Mouse (Mus musculus): ENCODE measurements around the gene Evc.

Evc gene

GRCm38 (mm10) chr5:37310026-37310425 lies 26.7 kb downstream of the Evc start:
- no peak for DNase-seq (ENCODE audit: low spot score)

DNA sequence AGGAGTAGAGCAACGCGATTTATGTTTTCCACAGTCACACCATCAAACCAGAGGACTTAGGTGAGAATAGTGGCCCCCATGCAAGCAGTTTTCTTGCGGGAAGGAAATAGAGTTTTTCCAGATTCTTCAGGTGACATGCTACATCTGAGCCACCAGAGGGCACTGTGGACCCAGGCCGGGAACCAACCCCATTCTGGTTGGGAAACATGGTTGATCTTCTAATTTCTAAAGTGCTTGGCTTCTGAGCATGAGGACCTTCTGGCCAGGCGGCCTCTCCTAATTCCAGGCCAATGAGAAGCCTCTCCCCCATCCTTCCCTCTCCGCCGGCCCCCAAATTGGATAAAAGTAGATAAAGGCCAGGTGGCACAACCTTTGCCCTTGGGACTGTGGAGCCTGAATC lies 38.3 kb downstream of the Evc start:
- peak; percentile 26 for DNase-seq (ENCODE audit: low spot score)

DNA sequence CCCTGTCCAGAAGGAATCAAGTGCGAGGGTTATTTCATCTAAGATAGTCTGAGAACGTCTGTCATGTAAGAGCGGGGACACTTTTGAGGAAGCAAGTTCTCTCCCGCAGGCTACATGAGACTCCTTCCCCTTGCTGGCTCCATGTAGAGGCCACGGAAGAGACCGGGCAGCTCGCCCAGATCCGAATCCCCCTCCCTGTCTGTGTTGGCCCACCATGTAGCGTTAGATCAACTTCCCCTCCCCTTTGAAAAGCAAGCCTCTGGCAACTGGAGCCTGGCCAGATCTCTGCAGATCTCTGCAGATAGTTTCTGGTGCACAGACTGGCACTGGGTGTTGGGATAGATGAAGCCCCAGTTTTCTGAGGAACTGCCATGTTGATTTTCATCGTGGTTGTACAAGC lies 40.0 kb downstream of the Evc start:
- no peak for DNase-seq (ENCODE audit: low spot score)

DNA sequence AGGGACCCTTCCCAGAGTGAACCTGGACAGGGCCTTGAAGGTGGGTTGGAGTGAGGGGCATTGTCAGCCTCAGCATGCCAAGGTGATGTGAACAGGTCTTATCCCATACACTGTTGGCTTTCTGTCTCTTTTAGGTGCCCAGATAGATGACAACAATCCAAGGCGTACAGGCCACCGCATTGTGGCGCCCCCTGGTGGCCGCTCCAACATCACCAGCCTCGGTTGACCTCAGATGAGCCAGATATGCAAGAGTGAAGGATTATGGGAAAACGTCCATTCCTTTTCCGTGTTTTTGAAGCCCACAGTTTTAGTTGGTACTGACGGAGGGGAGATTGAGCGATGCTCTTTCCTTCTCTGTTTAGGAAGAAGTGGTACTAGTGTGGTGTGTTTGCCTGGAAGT lies 45.7 kb downstream of the Evc start:
- no peak for DNase-seq (ENCODE audit: low spot score)

DNA sequence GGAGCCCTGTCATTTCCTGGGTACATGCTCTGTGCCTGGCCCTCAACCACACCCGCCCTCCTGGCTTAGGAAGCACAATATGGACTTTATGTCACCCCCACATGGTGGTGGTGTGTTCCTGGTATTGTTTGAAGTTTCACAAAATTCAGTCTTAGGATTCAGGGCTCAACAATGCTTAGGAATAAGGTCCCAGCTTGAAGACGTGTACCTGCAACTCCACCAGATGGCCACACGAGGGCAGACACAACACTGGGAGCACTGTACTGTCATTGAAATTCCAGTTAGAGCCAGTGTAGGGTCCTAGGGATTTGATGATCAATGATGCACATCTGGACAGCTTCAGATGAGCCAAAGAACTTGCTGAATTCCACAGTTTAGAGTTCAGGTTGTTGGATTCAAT lies 47.5 kb downstream of the Evc start:
- DNase-seq (ENCODE audit: low spot score), result no peak

- peak; percentile 19 for DNase-seq (ENCODE audit: low spot score)
Observed at GRCm38 (mm10) chr5:37288374-37288773, 48.3 kb downstream of the Evc start.

DNA sequence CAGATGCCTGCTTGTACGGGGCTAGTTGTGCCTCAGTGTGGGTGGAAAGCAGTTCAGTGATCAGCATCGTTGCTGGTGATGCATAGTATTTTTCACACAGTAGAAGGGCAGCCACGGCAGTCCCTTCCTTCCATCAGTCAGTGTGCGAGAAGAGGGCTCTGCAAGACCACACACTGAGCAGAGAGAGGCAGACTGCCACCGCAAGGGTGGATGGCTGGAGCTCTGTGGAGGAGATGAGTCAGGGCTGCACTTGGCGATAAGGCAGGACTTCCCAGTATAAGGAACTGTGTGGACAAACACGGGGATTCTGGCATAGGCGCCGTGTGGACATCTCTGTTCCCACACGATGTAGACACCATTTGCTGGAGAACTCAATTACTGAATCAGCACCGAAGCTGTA lies 55.7 kb downstream of the Evc start:
- no peak for DNase-seq (ENCODE audit: low spot score)

GRCm38 (mm10) chr5:37263816-37264215 lies 72.9 kb downstream of the Evc start:
- no peak for DNase-seq (ENCODE audit: low spot score)

DNA sequence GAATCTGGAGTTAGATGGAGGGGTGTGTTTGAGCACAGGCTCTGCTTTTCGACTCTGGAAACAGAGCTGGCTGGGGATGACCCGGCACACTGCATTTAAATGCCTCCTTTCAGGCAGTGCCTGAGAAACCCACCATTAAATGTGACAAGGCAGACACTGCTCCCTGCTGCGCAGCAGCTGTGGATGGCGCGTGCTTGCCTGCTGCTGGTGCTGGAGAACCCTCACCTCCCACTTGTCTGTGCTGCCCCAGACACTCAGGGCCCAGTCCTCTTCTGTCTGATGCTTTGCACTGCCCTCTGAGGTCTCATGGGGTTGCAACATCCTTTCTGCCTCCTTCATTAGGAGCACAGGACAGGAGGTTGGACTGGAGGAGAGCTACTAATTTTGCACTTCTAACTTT lies 75.0 kb downstream of the Evc start:
- DNase-seq (ENCODE audit: low spot score), result no peak

- peak; percentile 36 for DNase-seq (ENCODE audit: low spot score)
Observed at GRCm38 (mm10) chr5:37257243-37257642, 79.5 kb downstream of the Evc start.

GRCm38 (mm10) chr5:37256823-37257222 lies 79.9 kb downstream of the Evc start:
- DNase-seq (ENCODE audit: low spot score), result no peak

DNA sequence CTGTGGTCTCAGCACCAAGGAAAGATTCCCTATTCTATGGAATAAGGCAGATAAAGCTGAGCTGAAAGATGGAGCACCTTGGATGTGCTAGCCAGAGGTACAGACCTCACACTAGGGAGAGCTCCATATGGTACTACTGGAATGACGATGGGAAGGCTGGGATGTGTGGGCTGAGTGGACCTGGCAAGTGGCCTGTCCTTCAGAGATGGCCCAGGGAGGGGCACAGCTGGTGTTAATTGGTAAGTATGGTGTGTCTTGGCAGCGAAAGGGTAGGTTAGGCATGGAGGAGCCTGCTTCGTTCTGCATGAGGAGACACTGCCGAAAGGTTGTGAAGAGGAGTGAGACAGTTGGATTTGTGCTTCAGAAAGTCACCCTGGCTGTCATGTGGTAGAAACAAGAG lies 82.2 kb downstream of the Evc start:
- no peak for DNase-seq (ENCODE audit: low spot score)

DNA sequence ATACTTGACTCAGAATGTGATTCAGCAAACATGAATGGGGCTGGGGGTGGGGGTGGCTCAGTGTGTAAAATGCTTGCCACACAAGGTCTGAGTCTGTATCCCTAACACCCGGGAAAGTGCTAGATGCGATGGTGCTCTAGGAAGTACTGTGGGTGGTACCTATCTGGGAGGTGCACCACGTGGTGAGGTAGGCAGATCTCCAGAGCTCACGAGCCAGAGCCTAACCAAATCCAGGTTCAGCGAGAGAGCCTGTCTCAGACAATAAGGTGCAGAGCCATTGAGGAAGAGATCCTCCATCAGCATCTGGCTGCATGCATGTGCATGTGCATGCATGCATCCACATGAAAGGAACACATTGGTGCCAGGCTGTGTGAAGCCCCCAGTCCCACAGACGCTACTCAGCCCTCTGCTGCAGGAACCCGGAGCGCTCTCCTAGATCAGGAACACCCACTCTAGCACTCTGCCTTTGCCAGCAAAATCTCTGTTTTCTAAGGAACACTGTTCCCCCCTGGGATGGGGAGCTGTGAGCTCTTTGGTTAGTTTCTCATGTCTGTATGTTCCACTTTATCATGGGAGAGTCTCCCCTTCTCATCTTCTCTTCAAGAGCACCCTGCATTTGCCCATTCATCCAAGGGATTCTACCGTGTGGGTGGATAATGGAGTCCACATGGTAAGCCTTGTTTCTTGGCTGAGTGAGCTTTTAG lies 84.4 kb downstream of the Evc start:
- DNase-seq (ENCODE audit: low spot score), result no peak

GRCm38 (mm10) chr5:37251596-37251995 lies 85.1 kb downstream of the Evc start:
- DNase-seq (ENCODE audit: low spot score), result no peak

- no peak for DNase-seq (ENCODE audit: low spot score)
Observed at GRCm38 (mm10) chr5:37248870-37249269, 87.8 kb downstream of the Evc start.

DNA sequence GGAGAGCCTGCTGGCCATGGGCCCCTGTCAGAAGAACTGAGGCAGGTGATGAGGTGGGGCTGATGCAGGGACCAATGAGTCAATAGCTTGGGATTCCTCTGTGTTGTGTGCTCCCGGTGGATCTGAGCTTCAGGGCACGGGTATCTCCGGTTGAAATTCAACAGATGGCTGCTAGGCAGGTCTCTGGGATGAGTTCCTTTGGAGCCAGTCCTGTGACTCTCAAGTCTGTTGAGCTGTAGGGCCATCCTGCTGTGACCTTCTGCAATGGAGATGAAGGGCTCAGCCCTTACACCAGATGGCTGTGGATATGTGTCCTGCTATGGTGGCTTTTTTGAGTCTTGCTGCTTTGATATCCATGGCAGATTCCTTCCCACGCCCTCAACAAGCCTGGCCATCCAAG lies 89.2 kb downstream of the Evc start:
- DNase-seq (ENCODE audit: low spot score), result no peak

DNA sequence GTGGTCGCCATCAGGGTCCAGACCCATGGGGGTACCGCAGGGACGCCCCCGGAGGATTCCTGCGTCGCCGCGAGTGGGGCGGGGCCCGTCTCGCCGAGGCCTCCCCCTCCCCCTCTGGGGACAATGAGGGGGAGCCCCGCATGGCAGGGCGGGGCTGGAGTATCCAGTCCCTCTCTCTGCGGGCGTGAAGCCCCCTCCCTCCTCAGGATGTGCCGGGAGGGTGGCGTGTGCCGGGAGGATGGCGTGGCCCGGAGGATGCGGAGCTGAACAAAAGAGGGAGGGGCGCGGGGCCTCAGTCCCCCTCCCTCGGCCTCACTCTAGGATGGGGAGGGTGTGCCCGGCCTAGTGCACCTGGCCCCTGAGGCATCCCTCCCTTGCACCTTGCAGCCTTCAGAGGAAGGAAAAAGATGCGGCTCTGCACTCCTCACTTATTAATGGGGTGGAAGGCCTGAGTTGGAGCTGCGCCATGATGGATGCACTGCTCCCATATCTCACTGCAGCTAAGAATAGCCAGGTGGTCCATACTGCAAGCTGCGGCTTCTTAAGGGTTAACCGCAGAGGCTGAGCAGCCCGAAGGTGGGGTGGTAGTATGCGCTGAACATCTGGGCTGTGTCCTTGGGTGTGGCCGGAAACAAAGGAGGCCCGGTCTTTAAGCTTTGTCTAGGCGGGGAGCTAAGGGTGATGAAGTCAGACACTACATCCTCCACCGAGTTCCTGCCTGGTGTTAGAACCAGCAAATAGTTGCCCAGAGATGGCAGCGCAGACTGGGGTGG lies 90.4 kb downstream of the Evc start:
- DNase-seq (ENCODE audit: low spot score), result no peak

GRCm38 (mm10) chr5:37245651-37246050 lies 91.0 kb downstream of the Evc start:
- DNase-seq (ENCODE audit: low spot score), result peak; percentile 11

DNA sequence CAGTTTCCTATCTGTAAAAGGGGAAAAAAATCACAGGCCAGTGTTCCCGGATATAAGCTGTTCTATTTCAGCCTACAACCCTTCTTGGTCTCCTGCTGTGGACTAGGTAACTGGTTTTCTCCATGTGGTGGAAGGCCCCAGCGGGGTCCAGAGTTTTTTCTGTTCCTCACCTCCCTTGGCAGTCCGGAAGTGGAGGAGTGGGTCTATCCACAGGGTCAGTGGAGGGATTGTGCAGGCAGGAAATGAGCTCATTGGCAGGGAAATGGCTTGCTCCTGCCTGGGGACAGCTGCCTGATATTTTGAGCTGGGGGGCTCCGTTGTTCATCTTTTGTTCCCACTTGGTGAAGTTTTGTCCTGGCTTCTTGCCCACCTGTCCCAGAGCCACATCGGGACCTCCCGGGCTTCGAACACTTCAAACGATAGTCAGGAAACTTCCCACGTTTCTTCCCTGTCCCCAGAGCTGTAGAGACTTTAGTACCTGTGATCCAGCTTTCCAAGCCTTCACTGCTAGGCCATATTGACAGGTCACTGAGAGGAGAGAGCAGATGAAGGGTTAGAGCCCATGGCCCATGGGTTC lies 91.9 kb downstream of the Evc start:
- DNase-seq (ENCODE audit: low spot score), result no peak

- no peak for DNase-seq (ENCODE audit: low spot score)
Observed at GRCm38 (mm10) chr5:37244161-37244560, 92.5 kb downstream of the Evc start.

GRCm38 (mm10) chr5:37243169-37243886 lies 93.4 kb downstream of the Evc start:
- DNase-seq (ENCODE audit: low spot score), result peak; percentile 62

DNA sequence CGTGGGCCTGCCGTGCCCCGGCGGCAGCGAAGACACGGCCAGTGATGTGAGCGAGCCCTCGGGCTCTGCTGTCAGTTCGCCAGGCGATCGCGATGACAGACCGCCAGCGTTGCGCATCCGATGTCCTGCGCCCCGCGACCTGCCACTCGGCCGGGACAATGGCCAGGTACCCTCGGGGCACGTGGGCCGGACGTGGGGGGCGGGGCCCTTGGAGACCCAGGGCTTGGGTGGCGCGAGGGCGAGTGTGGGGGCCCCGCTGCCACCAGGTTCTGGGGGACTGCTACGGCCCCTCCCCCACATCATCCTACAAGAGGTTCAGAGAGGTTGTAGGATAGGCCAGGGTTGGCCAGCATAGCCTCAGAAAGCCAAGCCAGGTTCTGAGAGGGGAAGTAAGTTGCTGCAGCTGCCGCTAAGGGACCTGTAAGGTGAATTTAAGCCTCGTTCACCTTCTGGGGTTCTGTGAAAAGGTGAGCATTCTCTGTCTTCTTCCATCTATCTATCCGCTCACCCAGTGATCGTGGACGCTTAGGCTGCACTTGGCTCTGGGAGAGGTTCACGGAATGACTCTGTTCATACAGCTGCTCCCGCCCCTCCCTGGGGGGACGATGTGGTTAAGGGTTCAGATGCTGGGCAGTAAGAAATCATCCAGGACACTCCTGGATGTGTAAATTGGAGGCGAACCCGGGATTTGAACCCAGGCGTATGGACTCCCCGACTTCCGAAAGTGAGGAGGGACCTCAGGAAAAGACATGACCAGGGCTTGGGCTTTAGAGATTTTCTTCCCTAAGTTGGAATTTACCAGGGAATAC lies 94.1 kb downstream of the Evc start:
- no peak for DNase-seq (ENCODE audit: low spot score)
